Mouse (Mus musculus) cerebellum, adult 8-10 months (tissue): Measurements from ENCODE around the gene Adar.

ENCODE experiments used
- DNase-seq: peaks from one replicate; pipeline ENCODE4 v3.0.0; 2022

The Adar gene

GRCm38 (mm10) chr3:89714359-89715206 lies at the start of gene Adar:
TSS of gene Adar (plus strand) at chr3:89715022.
- DNase-seq, result peak; percentile 82

GRCm38 (mm10) chr3:89667131-89667530 lies 47.7 kb upstream of the Adar start:
- DNase-seq, result no peak

- DNase-seq, result no peak
These were observed 43.5 kb upstream of the Adar start for GRCm38 (mm10) chr3:89671334-89671733.

GRCm38 (mm10) chr3:89672573-89673317 lies 42.1 kb upstream of the Adar start:
- DNase-seq, result no peak

- DNase-seq, result no peak
These were observed 37.2 kb upstream of the Adar start for GRCm38 (mm10) chr3:89677617-89678016.

GRCm38 (mm10) chr3:89686031-89686430 lies 28.8 kb upstream of the Adar start:
- no peak for DNase-seq

- peak; percentile 87 for DNase-seq
These were observed 25.9 kb upstream of the Adar start for GRCm38 (mm10) chr3:89688694-89689581.

- no peak for DNase-seq
These were observed 23.0 kb upstream of the Adar start for GRCm38 (mm10) chr3:89691776-89692175.

- no peak for DNase-seq
These were observed 18.5 kb upstream of the Adar start for GRCm38 (mm10) chr3:89696152-89696821.

GRCm38 (mm10) chr3:89698958-89699357 lies 15.9 kb upstream of the Adar start:
- no peak for DNase-seq

GRCm38 (mm10) chr3:89700461-89700860 lies 14.4 kb upstream of the Adar start:
- no peak for DNase-seq

GRCm38 (mm10) chr3:89703596-89703995 lies 11.2 kb upstream of the Adar start:
- DNase-seq, result no peak

- DNase-seq, result no peak
These were observed 10.8 kb upstream of the Adar start for GRCm38 (mm10) chr3:89704064-89704463.

GRCm38 (mm10) chr3:89715207-89715966 lies 565 bp downstream of the Adar start:
- DNase-seq, result peak; percentile 67

GRCm38 (mm10) chr3:89715967-89716256 lies 1.1 kb downstream of the Adar start:
- no peak for DNase-seq

GRCm38 (mm10) chr3:89722032-89722431 lies 7.2 kb downstream of the Adar start:
- no peak for DNase-seq

GRCm38 (mm10) chr3:89723400-89724084 lies 8.7 kb downstream of the Adar start:
- DNase-seq, result no peak

- no peak for DNase-seq
These were observed 12.2 kb downstream of the Adar start for GRCm38 (mm10) chr3:89727028-89727427.

- DNase-seq, result no peak
These were observed 14.0 kb downstream of the Adar start for GRCm38 (mm10) chr3:89728848-89729247.

- peak; percentile 46 for DNase-seq
These were observed 15.8 kb downstream of the Adar start for GRCm38 (mm10) chr3:89730350-89731331.
